Mouse (Mus musculus) olfactory bulb, adult 2 months (tissue): ENCODE data around the gene Ptafr.

Experiments
- CTCF ChIP-seq: fragments of 200-500 bp; IDR thresholded peaks from 2 replicates; pipeline ENCODE4 v1.5.1; 2012; ENCODE audit warnings: low read depth, mild to moderate bottlenecking, low read length, moderate library complexity; ENCODE audit not compliant: insufficient read depth
- POLR2A ChIP-seq: fragments of 200-500 bp; IDR thresholded peaks from 2 replicates; pipeline ENCODE4 v1.6.1; 2012; ENCODE audit warnings: mild to moderate bottlenecking, low read depth, low read length, moderate library complexity; ENCODE audit not compliant: insufficient read depth

GRCm38 (mm10) chr4:132563965-132564364 is at the start of gene Ptafr:
- TF ChIP-seq CTCF: no peak
- no peak for TF ChIP-seq POLR2A
